Mouse (Mus musculus): ENCODE measurements at regions not wholly inside any gene's neighbourhood (a gene's known extent, or its start where the extent isn't known, plus 50 kb on each side); places are given as distances from the start of the nearest gene placed in this dataset.
A peak's percentile ranks its signal among the peaks of the same experiment; 100 is the strongest.
"Not testable (repeated sequence)": the region's sequence is repeated elsewhere in the genome, so short reads cannot be mapped to it uniquely, and the experiment has no call there.

DNA sequence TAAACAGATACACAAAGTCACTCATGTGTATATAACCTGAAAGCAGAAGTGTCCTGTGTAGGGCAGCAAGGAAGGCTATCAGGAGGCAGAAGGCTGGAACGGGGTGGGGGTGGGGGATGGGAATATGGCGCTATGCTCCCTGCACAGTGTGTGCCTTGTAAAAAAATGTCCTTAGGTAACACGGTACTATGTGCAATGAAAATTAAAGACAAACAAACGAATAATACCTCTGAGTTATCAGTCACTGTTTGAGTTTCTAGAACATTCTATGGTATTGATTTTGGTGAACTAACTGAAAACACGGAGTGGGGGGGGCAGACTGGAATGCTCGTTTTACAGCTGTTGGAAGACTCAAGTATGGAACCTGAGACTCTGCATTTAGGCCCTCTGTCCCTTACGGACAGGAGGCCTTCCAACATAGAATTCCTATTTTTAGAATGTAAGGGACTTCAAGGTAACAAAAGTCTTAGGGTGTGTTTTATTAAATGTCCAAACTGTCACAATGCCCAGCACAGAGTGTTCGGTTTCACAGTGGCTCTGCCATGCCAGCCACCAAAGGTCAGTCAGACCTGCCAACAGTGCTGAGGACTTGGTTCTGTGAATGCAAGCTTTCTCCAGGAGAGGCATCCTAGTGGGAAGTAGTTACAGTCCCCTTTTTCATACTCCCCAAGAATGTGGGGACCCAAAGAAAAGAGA is 240.6 kb downstream of the Ano6 start:
- no peak for DNase-seq (ENCODE audit: low read depth, low spot score)

DNA sequence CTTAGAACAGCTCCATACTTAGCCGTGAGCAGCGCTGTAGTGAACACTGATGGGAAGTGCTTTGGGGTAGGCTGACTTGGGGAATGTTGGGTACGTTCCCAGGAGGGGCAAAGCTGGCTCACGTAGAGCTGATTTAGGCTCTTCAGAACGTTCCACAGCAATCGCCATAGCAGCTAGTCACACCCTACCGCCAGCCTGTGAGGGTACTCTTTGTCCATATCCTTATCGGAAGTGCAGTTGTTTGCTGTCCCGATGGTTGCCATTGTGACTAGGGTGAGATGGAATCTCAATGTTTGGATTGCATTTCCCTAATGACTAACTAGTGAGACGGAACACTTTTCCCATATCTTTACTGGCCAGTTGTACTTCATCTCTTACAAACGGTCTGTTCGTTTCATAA is 244.6 kb downstream of the Ano6 start:
- DNase-seq (ENCODE audit: low read depth, low spot score), result no peak

DNA sequence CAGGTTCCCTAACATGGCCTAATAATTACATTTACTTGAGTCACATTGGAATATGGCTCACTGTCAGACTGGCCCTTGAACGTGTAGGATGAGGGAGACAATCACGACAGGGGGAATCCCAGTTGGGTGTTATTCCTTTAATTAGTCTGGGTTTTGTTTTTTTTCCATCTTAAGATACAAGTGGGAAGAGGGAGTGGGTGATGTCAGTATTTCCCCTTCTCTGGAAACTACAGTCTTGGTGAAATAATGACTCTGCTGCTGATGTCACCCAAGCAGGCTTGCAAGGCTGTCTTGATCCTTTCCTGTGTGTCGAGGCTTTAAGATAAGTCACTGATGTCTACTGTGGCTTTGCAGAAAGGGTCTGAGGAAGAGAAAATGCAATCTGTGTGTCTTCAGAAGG is 241.8 kb upstream of the Arid2 start:
- DNase-seq (ENCODE audit: low read depth, low spot score), result no peak

DNA sequence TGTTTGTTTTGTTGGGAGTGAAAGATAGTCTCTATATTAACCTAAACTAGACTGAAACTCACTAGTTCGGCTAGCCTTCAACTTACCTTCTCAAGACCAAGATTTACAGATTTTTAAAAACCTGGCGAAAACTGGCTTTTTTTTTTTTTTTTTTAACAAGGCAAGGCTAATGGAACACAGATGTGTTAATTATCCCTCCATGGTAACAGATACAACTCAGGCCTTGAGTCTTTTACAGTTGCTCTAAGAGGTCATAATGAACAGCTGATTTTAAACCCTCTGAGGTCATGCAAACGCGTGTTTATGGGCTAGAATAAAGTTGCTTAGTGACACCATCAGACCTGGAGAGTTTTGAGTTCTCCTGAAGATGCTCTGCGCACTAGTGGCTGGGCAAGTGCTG is 240.7 kb upstream of the Arid2 start:
- no peak for DNase-seq (ENCODE audit: low read depth, low spot score)

DNA sequence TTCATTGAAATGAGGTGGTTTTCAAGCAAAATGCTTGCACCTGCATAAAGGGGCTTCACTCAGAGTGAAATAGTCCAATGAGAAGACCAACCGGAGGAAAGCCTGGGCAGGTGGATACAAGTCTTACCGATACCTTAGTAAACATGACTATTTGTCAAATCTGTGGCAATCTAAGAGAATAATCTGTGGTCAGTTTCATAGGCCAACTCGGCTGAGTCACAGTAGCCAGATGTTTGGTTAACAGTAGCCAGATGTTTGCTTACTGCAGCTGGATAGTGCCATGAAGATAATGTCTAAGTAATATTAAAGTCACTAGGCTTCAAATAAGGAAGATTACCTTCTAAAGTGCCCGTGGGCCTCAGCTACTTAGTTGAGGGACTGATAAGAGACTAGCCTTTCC is 236.9 kb upstream of the Arid2 start:
- no peak for DNase-seq (ENCODE audit: low read depth, low spot score)

DNA sequence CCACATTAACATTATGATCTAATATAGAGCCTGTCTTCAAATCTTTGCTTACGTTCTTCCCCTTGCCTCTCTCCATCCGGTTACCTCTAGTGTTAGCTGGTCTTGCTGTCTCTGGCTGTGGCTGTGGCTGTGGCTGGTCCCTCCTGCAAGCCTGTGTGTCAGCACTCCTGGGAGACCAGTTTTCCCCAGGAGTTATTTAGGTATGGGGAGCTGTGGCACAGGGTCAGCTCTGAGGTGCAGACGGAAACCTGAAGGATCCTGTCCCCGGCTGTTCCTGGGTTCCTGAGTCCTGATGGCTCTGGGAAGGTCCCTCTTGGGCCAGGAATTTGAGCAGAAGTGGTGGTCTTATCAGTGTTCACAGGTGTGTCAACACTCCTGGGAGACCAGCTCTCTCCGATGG is 234.7 kb upstream of the Arid2 start:
- no peak for DNase-seq (ENCODE audit: low read depth, low spot score)

DNA sequence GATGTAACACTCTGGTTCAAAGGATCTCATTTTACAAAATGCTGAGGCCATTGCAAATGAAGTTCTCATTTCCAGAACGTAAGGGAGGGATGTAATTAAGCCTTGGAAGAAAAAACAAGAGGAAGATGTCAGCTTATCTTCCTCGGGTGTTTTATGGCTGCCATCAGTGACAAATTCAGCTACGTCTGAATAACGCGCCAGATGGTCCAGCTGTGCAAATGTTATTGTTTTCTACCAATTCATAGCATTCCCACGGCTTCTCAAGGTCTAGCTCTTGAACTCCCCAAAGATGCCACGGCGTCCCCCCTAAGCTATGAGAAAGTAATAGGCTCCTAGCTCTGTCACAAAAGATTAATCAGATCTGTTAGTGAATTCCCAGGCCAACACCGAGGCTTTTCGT is 232.0 kb upstream of the Arid2 start:
- DNase-seq (ENCODE audit: low read depth, low spot score), result no peak

DNA sequence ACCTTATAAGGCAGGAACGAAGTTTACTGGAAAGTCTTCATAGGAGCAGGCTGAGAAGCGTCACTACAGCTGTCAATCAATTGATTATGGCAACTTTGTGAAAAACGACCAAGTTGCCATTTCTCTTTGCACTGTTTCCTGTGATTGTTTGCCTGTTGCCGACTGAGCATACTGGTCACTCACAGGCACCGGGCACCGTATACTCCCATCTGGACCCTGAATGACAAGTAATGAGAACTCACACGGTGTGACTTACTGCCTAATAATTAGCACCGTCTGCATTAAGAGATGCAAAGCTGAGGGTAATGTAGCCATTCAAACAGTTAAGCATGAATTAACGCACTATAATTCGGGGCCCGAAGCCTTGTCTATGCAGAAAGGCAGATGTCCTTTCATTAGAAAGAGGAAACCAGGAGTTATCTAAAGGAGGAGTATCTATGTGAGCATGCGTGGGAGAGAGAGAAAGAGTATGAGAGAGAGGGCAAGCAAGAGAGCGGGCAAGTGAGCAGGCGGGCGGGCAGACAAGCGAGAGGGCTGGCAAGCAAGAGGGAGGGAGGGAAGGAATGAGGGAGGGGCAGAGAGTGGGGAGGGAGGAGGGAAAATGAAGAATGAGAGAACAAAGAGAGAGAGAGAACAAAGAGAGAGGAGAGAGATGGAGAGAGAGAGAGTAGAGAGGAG is 231.4 kb upstream of the Arid2 start:
- no peak for DNase-seq (ENCODE audit: low read depth, low spot score)

DNA sequence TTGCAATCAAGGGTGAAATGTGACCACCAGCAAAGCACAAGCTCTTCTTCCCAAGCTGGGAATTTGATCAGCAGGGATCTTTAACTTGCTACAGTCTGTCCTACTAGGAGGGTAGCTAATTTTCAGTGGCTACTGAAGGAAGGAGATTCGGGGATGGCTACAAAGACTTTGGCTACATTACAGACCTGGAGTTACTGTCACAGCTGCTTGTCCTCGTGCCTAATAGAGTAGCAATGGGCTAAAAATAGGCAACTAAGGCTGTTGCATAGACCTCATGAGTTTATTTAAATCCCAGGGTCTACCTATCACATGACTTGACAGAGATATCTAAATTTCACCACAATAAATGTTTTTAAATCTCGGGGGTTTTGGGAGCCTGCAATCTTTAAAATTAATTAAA is 227.7 kb upstream of the Arid2 start:
- DNase-seq (ENCODE audit: low read depth, low spot score), result no peak

DNA sequence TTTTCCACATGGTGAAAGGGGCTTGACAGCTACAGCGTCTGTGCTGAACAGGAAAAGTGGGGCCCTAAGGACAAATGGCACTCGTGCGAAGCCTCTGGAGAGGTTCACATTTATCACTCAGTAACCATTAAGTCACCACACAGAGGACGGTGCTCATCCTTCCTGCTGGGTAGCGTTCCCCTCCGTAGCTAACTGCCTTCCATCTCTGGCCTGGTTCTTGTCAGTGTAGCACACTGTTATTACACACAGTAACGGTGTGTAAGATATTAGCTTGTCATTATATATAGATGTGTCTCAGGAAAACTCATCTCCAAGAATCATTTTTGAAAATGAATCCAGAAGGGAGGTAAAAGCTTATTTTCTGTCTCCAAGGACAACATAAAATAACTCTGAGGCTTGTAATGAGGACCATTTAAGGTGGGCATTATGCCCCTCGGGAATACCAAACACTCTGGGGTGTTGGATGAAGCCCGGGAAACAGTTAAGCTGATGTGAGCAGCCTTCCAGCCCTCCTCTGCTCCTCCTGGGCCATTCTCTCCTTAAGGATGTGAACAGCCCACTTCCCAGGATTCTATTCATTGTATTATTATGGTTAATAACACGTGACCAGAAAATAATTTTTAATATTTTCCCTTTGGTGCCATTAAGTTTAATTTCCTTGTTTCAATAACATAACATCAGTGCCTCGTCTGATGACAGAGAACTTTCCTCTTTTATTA is 222.7 kb upstream of the Arid2 start:
- no peak for DNase-seq (ENCODE audit: low read depth, low spot score)

DNA sequence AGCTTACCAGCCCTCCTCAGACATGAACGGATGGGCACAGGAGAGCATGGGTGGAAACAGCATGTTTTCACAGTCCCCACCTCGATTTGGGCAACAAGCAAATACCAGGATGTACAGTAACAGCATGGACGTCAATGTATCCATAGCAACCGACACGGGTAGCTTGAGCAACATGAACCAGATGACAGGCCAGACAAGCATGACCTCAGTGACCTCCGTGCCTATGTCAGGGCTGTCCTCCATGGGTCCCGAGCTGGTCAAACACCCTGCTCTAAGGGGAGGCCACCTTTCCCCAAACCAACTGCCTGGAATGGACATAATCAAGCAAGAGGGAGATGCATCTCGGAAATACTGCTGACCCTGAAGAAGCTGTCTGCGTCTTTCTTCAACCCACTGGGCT is 211.7 kb upstream of the Arid2 start:
- no peak for DNase-seq (ENCODE audit: low read depth, low spot score)

DNA sequence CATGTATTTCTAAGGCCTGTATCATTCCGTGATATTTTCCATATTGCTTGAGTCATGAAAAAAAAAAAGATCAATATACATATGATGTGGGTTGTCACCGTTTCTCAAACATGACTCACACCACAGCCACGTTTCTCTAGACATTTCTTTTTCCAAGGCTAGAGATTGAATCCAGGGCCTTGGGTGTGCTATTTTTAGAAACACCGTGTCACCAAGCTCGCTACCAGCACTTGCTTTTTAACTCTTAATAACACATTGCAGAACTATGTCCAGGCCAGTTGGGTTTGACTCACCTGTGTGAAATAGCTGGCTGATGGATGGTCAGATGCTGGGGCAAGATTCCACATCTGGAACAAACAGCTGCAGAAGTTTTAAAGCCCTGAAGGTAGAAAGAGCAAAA is 209.6 kb upstream of the Arid2 start:
- DNase-seq (ENCODE audit: low read depth, low spot score), result no peak

DNA sequence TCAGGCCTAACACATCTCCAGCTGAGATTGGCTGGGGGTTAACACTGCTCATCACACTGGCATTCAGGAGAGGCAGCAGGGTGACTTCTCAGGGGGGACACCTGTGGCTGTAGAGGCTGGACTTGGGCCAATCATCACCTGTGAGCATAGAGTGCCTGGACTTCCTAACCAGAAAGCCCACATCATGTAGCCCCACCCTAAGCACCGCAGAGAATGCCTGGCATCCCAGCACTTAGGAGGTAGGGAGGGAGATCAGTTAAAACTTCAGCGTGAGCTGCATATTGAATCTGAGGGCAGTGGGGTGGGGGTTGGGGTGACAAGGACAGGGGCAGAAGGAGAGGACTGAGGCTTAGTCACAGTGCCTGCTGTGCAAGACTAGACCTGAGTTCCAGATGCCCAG is 208.7 kb upstream of the Arid2 start:
- no peak for DNase-seq (ENCODE audit: low read depth, low spot score)

DNA sequence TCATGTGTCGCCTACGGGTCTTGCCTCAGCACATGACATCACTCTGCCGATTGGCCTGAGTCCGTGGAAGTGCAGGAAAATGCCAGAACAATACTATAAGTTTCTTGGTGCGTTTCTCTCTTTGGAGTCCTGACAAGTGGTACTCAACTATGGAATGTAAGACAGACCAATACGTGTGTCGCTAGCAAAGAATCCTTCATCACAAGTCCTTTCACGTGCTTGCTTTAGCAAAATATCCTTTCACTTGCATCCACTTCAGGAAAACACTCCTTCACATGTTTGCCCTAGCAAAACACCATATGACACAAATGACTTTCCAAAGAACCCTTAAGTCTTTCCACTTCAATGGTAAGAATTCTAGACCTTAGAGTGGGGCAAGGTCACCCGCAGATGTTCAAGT is 197.6 kb upstream of the Arid2 start:
- DNase-seq (ENCODE audit: low read depth, low spot score), result no peak

DNA sequence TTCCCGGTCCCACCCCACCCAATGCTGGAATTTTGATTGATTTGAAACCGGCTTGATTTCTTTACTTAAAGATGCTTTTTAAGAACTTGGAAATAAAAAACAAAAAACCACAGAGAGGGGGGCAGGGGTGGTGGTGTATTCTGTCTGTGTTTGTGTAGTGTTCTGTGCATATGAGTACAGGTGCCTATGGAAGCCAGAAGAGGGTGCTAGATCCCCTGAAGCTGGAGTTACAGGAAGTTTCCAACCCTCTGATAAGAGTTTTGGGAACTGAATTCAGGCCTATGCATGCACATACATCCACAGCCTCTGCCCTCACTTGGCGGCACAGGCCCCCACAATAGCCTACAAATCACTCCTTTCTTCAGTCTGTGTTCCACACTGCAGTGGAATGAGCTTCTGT is 190.9 kb upstream of the Arid2 start:
- peak; percentile 68 for DNase-seq (ENCODE audit: low read depth, low spot score)

DNA sequence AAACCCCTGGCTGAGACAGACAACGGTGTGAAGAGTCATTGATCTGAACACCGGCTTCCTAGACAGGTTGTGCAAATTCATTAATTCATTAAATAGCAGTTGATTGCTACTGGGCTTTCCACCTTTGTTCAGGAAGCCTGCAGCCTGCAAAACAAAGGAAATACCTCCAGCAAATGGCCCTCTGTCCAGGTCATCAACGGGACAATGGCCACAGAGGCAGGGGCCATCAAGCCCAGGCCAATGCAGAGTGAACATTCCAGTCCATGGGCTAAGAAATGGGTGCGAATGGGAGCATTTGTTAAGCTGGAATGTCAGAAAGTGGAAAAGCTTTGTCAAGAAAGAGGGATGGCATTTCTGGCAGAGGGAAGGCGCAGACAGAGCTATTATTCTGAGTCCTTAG is 188.5 kb upstream of the Arid2 start:
- peak; percentile 64 for DNase-seq (ENCODE audit: low read depth, low spot score)

DNA sequence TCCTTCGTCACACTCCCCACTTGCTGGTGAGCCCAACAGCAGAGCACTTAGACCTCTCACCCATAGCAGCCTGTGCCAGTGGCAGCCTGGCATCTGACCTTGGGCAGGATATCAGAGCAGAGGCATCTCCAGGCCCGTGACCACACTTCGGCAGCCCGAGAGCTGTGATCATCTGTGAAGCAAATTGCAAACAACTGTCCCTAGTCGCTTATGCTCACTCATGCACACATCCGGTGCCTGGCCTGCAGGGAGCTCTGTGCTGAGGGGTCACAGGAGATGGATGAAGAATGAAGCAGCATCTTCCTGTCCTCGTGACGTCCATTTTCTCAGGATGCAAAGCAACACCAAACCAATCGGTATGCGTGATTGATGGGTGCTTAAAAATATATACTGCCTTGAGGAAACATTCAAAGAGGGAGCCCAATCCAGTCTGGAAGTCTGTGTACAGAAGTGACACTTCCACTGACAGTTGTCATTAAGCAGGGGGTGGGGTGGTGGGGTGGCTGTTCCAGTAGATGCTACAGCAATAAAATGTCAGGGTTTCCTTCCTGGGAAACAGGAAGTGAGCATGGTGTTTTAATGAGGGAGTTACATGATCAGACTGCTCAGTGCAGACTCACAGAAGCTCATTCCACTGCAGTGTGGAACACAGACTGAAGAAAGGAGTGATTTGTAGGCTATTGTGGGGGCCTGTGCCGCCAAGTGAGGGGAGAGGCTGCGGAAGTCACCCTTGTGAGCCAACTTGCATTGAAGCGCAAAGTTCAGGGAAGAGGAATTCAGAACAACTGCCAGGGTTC is 187.3 kb upstream of the Arid2 start:
- DNase-seq (ENCODE audit: low read depth, low spot score), result not testable (repeated sequence)

DNA sequence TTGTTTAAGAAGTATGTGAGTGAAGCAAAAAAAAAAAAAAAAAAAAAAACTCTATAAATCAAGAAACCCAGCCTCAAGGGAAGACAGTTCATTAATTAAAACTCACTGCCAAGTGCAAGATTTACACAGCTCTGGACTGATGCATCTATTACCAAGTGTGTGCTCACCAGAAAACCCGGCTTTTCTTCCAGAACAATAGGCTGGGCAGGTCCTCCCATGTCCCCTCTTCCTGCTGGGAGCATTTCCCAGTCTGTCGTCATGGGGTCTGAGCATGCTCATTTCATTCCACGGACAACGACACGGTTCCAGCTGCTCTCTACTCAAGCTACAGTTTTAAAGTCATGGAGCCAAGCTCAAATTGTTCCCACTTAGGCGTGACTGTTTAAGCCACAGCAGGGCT is 183.6 kb upstream of the Arid2 start:
- DNase-seq (ENCODE audit: low read depth, low spot score), result no peak

DNA sequence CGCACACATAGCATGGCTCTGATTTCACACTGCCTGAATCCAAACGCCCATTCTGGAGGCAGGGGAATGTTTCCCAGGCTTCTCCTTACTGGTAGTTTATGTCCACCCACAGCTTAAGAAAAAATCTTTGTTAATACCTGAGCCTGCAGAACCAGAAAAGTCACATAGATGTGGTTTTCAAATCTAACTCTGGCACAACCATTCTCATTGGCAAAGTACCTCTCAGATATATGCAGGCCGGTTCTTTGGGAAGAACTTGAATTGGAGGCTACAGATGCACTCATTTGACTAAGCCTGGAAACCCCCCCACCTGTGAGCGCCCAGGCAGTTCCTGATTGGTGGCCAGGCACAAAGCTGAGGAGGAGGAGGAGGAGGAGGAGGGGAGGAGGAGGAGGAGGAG is 179.8 kb upstream of the Arid2 start:
- DNase-seq (ENCODE audit: low read depth, low spot score), result no peak

DNA sequence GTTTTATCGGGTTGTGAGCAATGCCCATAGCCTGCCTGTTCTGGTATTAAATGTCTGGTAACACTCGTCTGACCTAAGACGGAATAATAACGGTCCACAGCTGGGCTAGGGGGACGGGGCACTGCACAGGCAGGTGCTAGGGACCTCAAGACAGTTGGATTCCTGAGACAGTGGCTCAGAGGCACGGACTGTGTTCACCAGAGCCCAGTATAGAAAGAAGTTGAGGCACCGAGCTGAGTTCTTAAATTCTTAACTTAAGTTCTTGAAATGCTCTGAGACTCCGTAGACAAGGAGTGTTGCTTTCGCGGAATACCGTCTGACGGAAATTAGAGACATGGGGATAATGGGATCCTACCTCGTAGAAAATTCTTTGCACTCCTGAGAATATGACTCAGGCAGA is 174.2 kb upstream of the Arid2 start:
- no peak for DNase-seq (ENCODE audit: low read depth, low spot score)

DNA sequence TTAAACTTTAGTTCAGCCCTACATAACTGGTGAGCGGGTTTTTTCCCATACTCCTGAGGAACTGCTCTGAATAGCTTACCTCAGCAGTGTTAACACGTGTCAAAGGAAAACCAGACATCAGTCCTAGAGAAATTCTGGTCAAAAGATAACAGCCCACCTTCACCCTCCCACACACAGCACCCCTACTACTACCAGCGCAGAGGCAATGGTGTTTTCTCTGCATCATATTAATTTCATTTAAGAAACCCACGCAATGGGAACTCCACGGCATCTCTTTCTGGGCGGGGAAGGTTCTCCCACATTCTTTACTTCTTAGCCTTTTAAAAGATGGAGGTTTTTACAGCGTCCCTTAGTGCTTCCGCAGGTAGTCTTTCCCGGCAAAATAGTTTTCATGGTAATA is 172.7 kb upstream of the Arid2 start:
- DNase-seq (ENCODE audit: low read depth, low spot score), result no peak

DNA sequence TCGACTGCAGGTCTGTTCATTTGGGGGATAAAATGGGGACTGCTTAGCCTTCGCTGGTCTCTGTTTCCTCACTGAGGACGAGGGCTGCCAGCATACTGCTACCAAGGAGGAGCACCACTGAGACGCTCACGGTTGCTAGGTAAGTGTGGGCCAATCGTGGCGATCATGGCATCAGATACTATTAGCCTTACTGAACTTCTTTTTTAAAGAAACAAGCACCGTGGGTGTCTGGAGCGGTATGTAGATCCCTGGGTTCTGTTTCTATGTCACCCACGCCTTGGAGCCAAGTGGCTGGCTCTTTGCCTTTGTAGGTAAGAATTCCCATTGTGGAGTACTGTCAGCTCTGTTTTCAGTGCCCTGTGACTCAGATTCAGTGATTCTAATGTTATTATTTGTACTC is 172.1 kb upstream of the Arid2 start:
- DNase-seq (ENCODE audit: low read depth, low spot score), result no peak

Data from ZHBTc4 (cell line).